Mouse (Mus musculus): Measurements from ENCODE around the gene Cinp.

The Cinp gene

DNA sequence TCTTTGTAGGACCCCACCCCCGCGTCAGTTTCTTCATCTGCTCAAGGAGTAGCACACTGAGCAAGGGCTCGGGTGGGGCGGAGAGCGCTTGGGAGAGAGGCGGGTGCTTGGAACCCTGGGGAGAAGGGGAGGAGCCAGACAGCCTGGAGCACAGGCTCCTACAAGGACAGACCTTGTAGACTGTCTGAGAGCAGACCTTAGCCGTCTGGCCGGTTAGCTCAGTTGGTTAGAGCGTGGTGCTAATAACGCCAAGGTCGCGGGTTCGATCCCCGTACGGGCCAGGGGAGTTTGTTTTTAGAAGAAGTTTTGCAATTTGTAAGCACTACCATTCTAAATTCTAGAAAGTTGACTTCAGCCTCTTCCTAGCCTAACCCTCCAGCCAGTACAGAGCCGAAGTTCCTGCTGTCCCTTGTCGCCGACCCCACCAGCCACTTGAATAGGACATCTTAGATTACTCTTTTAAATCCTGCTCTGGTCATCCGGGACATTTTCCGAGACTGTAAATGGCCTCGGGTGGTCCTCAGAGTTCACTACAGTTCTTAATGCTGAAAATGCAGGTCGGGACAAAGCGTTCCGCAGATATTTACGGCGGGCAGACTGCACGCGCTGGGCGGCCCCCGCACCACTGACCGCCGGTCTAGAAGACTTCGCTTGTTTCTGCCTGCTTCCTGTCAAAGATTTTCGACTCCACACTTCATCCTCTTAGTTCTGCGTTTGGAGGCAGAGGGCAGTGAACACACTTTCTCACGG lies 43.6 kb downstream of the Cinp start:
- no peak for TF ChIP-seq GATA4 (IDR thresholded peaks at IDR 0.05; ENCODE audit: insufficient replicate concordance, low read length)

DNA sequence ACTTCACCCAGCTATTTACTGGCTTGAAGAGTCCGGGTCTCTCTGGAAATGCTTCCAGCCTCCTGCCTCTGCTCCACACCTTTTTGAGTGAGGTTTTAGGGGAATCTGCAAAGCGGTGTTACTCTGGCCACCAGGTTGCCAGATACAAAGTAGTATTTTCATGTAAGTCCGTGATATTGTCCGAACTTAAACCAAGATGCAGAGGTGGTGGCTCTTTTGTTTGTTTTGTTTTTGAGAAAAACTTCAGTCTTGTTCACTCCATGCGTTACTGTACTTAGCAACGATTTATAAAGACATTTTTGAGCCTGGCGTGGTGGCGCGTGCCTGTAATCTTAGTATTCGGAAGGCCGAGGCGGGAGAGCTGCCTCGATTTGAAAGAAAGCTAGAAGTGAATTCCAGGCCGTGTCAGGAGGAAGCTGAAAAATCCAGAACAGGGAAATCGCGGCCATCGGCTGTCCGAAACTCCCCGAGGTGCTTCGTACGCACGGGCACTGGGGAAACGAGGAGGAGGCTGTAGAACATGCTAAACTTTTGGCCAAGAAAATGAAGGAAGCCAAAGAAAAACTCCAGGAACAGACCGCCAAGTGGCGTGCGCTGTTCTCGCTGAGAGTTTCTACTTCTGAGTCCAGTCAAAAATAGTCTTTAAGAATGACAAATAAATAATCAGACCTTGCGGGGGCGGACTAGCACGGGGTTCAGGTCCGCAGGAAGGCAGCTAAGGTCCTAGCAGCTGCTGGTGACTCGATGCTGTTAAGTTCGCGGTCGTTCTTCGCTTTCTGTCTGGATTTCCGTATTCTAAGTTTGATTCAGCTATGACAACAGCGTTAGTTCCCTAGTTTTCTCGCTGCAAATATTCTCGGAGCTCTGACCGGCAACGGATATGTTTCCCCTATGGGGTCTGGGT lies 44.5 kb downstream of the Cinp start:
- no peak for TF ChIP-seq GATA4 (IDR thresholded peaks at IDR 0.05; ENCODE audit: insufficient replicate concordance, low read length)

DNA sequence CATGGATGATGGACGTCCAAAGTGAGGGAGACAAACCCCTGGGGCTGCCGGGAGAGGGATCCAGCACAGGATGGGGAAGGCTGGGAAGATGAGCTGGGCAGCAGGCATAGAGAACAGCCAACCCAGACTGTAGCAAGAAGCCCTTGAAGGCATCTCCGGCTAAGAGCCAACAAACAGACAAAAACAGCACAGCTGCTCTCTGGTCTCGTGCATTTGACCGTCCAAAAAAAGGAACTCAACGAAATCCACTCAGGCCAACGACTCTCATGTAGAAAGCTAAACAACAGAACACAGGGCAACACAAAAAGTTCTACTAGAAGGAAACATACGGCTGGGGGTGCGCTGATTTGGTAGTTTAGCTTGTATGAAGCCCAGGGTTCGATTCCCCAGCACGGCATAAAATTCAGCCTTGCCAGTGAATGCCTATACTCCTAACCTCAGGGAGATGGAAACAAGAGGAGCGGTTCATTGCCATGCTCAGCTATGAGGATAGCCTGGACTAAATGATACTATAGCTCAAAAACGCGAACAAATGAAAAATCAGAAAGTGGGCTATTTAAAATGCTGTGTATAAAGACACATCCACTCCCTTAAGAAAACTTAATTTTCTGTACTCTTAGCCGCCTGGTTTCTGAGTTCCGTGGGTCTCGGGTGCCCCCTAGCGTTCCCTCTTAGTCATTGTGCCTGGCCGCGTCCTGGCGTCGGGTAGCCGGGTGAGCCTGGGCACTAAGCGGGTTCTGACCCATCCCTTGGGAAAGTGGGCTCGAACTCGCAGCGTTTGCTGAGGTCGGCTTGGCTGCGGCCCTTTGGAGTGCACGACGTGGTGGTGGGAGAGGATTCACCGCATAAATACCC lies 45.5 kb downstream of the Cinp start:
- TF ChIP-seq GATA4 (IDR thresholded peaks at IDR 0.05; ENCODE audit: insufficient replicate concordance, low read length) = no peak

DNA sequence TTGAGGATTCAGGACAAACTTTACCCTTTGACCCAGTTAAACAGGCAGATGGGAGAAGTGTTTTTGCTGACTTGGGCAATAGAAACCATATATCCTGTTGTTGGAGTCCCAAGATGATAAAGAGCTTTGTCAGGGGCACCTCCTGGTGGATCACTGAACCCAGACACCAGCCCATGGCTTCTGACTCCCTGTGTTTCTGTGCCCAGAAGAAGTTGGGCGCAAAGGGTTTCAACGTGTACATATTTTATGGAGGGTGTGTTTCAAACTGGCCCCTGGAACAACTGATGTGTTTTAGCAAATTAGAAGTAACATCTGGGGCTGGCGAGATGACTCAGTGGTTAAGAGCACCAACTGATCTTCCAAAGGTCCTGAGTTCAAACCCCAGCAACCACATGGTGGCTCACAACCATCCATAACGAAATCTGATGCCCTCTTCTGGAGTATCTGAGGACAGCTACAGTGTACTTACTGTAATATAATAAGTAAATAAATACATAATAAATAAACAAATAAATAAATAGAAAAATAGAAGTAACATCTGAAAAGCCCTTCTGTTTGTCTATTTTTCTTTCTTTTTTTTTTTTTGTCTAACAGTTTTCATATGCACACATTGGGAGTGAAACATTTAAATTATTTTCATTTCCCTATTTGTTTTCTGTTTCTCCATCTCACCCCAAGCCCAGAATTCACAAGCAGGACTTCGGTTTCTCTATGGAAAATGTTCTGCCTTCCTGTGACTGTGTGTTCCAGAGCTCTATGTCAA lies 47.0 kb downstream of the Cinp start:
- no peak for TF ChIP-seq GATA4 (IDR thresholded peaks at IDR 0.05; ENCODE audit: insufficient replicate concordance, low read length)

DNA sequence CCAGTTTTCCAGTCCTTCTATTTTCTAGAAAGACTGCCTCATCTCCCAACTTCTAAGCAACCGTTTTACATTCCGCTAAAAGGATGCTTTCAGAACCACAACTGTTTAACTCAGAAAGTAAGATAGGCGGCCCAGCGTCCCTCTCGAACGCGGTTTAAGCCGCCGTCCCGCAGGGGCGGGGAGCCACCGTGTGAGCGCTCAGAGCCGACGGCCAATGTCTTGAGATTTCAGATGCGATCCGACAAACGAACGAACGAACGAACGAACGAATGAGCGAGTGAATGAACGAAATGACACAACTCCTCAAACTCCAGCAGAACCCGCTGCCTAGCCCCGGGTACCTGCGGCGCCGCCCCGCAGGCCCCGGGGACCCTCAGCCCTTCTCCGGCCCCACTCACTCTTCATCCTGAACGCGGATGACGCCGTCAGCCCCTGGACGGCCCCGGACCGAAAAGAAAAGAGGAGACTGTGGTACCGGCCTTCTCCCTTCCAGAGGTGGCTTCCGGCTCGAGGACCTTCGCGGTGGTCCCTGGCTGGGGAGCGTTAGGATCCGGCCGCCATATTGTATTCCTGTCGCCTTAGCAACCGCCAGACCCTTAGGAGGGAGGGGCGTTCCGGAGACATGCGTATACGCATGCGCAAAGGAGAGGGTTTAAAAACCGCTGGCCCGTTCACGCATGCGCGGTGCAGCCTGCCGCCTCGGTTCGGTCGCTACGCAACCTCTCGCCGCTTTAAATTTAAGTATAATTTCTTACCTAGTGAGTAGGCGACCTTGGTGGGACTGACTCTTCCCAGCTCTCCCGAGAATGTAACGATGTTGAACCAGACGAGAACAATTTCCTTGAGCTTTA lies 48.4 kb downstream of the Cinp start, which contains the start of gene Mok:
Gene Mok (minus strand): TSS at position 592 of the 851 bp plus-strand sequence.
- TF ChIP-seq GATA4 (IDR thresholded peaks at IDR 0.05; ENCODE audit: insufficient replicate concordance, low read length) = no peak

DNA sequence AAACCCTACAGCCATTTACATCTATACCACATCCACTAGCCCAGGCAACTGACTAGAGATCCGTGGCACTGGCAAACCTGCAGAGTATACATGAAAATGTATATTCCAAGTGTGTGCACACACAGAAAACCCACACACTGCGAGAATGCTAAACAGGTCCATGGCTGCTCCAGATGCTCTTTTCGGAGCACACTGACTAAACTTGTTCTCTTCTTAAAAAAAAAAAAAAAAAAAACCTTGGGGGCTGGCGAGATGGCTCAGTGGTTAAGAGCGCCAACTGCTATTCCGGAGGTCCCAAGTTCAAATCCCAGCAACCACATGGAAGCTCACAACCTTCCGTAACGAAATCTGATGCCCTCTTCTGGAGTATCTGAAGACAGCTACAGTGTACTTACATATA lies 51.1 kb downstream of the Cinp start:
- TF ChIP-seq GATA4 (IDR thresholded peaks at IDR 0.05; ENCODE audit: insufficient replicate concordance, low read length) = no peak

DNA sequence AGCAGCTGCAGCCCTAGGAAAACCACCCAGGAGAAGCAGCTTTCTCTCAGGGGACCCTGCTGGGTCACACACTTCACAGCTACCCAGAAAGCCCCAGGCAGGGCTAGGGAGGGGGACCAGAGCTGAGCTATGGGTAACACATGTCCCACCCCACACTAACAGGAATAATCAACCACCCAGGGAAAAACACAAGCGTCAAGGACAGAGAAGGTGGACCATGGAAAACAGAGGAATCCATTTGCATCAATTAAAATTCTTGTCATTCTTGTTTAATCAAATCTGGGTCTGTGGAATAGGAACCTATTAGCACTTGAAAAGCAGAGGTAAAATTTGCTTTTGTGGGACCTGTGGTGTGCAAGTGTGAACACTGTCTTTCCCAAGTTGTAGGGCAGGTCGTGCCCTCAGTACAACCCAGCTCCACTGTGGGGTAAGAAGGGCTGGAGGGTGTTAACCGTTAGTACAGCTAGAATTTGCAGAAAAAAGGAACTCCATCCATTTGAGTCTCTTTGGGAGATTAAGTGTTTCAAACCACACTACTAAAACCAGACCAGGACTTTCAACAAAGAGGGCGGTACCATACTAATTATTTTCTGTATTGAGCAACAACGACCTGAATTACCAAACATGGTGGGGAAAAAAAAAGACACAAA lies 51.6 kb downstream of the Cinp start:
- no peak for TF ChIP-seq GATA4 (IDR thresholded peaks at IDR 0.05; ENCODE audit: insufficient replicate concordance, low read length)

DNA sequence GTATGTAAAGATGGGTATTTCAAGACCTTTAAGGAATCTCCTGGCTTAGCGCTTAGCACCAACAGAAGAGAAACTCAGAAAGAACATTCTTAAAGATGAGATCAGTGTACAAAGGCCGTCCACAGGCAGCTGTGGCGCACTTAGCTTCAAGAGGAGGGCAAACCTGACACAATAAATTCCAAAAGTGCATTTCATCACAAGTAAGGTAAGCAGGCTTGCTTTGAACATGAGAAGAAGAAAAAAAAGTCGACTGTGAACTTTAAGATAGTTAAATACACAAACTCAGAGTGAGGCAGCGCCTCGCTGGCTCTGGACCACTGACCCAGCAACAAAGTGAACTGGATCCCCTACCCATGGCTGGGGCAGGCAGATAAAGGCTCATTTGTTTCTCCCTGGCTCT lies 52.2 kb downstream of the Cinp start:
- no peak for TF ChIP-seq GATA4 (IDR thresholded peaks at IDR 0.05; ENCODE audit: insufficient replicate concordance, low read length)

DNA sequence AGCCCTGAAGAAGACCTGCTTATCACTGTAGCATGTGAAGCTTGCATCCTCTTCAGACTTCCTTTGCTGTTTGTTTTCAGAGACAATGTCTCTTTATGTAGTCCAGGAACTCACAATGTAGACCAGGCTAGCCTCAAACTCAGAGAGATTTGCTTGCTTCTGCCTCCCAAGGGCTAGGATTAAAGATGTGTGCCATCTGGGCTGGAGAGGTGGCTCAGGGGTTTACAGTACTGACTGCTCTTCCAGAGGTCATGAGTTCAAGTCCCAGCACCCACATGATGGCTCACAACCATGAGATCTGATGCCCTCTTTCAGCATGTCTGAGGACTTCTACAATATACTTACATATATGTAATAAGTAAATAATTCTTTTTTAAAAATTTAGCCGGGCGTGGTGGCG lies 53.8 kb downstream of the Cinp start:
- TF ChIP-seq GATA4 (IDR thresholded peaks at IDR 0.05; ENCODE audit: insufficient replicate concordance, low read length) = no peak

DNA sequence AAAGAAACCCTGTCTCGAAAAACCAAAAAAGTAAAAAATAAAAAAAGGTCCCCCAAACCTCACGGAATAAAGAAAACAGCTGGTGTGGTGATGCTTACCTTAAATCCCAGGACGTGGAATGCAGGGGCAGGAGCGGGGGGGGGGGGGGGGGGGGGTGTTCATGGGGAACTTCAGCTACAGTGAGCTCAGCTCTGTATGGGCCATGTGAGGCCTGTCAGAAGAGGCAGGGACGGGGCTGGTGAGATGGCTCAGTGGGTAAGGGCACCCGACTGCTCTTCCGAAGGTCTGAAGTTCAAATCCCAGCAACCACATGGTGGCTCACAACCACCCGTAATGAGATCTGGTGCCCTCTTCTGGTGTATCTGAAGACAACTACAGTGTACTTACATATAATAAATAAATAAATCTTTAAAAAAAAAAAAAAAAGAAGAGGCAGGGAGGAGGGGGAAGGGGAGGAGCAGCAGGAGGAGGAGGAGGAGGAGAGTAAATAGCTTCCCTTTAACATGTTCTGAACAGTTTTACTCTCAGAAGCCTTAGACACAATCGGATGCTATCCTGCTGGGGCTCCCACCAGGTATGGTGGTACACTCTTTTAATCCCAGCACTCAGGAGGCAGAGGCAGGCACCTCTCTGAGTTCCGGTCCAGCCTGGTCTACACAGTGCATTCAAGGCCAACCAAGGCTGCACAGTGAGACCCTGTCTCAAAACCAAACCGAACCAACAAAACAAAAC lies 58.5 kb downstream of the Cinp start:
- TF ChIP-seq GATA4 (IDR thresholded peaks at IDR 0.05; ENCODE audit: insufficient replicate concordance, low read length) = no peak

DNA sequence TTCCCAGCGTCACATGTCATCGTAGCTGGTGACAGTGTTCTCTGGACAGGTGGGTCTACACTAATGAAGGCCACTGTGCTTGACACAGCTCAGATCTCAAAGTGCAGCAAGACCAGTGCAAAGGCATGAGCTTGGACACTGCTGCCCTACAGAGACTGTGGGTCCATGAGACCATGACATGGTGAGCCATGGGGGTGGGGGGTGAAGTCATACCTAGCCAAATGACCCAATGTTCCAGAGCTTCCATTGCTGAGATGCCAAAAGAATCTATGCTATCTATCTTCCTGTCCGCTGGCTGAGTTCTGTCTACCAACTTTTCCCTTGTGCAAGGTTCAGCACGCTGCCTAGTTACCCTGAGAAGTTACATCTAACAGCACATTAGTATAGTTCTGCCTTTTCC lies 60.0 kb downstream of the Cinp start:
- TF ChIP-seq GATA4 (IDR thresholded peaks at IDR 0.05; ENCODE audit: insufficient replicate concordance, low read length) = no peak
